Mouse (Mus musculus) cortical plate, adult 2 months (tissue): Measurements from ENCODE around the gene Trappc2l. TPM values are rescaled to one million over a fixed set of nuclear protein-coding genes. Genes with fewer than 3 reads are reported as not detected.
"Not testable (repeated sequence)": the region's sequence is repeated elsewhere in the genome, so short reads cannot be mapped to it uniquely, and the experiment has no call there.

ENCODE experiments used
- H3K27ac ChIP-seq: fragments of 200-500 bp; 2 replicates; pipeline ENCODE4 v1.5.1; 2012; ENCODE audit warnings: low read length, control low read depth, inconsistent platforms; ENCODE audit not compliant: insufficient read depth
- H3K4me1 ChIP-seq: fragments of 200-500 bp; 2 replicates; pipeline ENCODE4 v1.6.1; 2011; ENCODE audit warnings: low read length; ENCODE audit not compliant: control insufficient read depth, insufficient read depth
- H3K4me3 ChIP-seq: fragments of 200-500 bp; 2 replicates; pipeline ENCODE4 v1.5.1; 2011; ENCODE audit warnings: mild to moderate bottlenecking, low read length, control low read depth; ENCODE audit not compliant: insufficient read depth
- CTCF ChIP-seq: fragments of 200-500 bp; IDR thresholded peaks from 2 replicates; pipeline ENCODE4 v1.5.1; 2011; ENCODE audit warnings: mild to moderate bottlenecking, control low read depth, low read length; ENCODE audit not compliant: insufficient read depth; ENCODE audit errors: extremely low read depth
- POLR2A ChIP-seq: fragments of 200-500 bp; IDR thresholded peaks from 2 replicates; pipeline ENCODE4 v1.6.1; 2011; ENCODE audit warnings: mild to moderate bottlenecking, low read length, control low read depth; ENCODE audit not compliant: insufficient read depth; ENCODE audit errors: extremely low read depth
- polyA plus RNA-seq: library from polyadenylated mRNA; depleted of rRNA; stranded (reverse); fragments of >200 nt; gene quantifications from 2 replicates; pipeline ENCODE4 v1.2.3, GENCODE M21; 2012

Trappc2l gene
- polyA plus RNA-seq, 1 experiment, result 133 TPM

DNA sequence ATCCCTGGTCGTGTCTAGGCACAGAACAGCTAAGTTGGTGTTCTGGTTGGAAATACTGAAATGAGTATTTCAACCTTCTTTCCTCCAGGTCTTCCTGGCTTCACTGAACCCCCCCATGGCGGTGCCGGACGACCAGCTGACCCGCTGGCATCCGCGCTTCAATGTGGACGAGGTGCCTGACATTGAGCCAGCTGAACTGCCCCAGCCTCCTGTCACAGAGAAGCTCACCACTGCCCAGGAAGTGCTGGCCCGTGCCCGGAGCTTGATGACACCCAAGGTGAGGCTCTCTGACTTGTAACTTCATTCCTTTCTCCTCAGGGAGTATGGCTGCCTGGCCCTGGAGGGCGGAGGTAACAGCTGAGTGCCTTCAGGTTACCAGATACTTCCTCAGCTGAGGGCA, 40.3 kb upstream of the Trappc2l start:
- no peak for TF ChIP-seq CTCF
- no peak for TF ChIP-seq POLR2A
- no peak overlapping the region for H3K27ac ChIP-seq
- H3K4me1 ChIP-seq, result peaks cover 2% of the 10 kb centered on the region; the same call in 1 of the 2 replicates
- H3K4me3 ChIP-seq, result no peak overlapping the region

DNA sequence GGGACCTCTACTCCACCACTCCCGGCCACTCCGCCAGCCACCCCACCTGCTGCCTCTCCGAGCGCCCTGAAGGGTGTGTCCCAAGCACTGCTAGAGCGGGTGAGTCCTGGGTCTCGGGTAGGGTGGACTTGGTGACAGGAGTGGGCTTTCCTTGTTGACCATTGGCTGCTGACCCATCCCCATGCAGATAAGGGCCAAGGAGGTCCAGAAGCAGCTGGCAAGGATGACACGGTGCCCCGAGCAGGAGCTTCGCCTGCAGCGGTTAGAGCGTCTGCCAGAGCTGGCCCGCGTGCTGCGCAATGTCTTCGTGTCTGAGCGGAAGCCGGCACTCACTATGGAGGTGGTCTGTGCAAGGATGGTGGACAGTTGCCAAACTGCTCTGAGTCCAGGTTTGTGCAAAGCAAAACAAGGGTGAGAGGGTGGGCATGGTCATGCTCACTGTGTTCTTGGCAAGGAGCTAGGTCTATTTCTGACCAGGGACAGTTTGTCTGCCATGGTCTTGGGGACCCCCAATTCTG, 39.6 kb upstream of the Trappc2l start:
- H3K4me1 ChIP-seq, result peaks cover 2% of the 10 kb centered on the region; the same call in 1 of the 2 replicates

DNA sequence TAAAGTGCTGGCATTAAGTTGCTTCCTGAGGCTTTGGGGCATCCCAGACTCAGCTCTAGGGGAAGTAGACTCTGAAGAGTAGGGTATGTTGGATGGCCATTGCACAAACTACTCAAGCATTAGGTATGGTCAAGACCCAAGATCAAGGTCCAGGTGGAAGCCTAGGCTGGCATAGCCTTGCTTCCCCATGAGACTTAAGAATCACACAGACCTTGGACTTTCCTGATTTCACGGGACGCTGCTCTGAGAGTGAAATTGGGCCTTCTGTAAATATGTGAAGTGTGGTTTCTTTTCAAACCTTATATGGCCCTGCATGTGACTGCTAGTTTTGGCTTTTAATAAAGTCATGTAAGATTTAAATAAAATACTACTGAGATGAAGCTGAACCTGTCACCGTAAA, 38.7 kb upstream of the Trappc2l start:
- Histone ChIP-seq H3K4me3 (no peak overlapping the region), H3K4me1 (no peaks in the 10 kb centered on the region), H3K27ac (no peak overlapping the region)
- TF ChIP-seq POLR2A (no peak), CTCF (no peak)

More for the DNA sequence above, 39.6 kb upstream of the Trappc2l start:
- Histone ChIP-seq H3K27ac (no peak overlapping the region), H3K4me3 (no peak overlapping the region)
- TF ChIP-seq POLR2A (no peak), CTCF (no peak)

DNA sequence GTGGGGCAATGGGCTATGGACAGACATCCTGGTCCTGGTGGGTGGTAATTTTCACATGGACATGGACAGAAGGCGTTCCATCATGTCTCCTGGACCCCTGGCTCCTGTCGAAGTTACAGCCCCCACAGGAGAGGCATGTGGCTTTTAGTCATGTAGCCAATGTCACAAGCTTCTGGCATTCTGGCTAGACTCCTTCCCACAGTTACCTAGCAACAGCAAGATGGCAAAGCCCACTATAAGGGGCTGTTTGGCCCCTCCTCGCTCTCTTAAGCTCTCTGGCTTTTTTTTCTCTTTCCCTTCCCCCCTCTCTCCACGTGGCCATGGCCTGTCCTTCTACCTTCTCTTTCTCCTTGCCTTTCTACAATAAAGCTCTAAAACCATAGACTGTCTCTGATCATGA, 38.3 kb upstream of the Trappc2l start:
- not testable (repeated sequence) for H3K27ac ChIP-seq, H3K4me1 ChIP-seq

DNA sequence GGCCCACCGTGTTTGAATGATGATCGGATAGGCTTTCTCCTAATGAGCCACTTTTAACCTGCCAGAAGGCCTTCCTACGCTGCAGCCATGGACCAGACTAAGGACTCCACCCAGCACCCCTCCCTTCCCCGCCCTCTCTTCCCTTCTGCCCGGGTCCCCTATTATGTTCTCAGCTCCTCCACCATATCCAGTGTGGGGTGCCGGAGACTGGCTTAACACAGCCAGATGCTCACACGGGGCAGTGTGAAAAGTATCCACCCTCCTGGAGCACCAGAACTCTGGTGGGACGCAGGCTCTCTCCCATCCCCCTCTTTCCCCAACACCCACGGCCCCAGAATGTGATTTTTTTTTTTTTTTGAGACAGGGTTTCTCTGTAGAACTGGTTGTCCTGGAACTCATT, 37.9 kb upstream of the Trappc2l start:
- H3K27ac ChIP-seq, result no peak overlapping the region
- TF ChIP-seq CTCF, result no peak
- no peak for TF ChIP-seq POLR2A

More for the DNA sequence above, 38.3 kb upstream of the Trappc2l start:
- not testable (repeated sequence) for H3K4me3 ChIP-seq

DNA sequence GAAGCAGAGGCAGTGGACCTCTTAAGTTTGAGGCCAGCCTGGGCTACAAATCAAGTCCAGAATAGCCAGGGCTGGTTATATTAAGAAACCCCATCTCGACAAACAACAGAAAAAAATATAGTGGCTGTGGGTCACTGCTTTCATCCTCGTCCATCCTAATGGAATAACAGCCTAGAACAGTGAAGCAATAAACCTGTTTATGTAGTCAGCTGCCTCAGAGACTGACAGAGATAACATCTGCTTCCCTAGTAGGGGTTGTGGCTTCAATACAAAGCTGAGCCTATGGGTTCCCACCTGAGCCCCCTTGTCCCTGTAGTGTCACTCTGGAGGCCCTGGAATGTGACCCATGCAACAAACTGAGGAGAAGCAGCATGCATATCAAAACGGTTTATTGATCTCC, 37.2 kb upstream of the Trappc2l start:
- Histone ChIP-seq H3K4me1 (no peaks in the 10 kb centered on the region), H3K27ac (no peak overlapping the region), H3K4me3 (no peak overlapping the region)
- TF ChIP-seq POLR2A, result no peak
- TF ChIP-seq CTCF, result no peak

More for the DNA sequence above, 37.9 kb upstream of the Trappc2l start:
- Histone ChIP-seq H3K4me3 (no peak overlapping the region), H3K4me1 (no peaks in the 10 kb centered on the region)

DNA sequence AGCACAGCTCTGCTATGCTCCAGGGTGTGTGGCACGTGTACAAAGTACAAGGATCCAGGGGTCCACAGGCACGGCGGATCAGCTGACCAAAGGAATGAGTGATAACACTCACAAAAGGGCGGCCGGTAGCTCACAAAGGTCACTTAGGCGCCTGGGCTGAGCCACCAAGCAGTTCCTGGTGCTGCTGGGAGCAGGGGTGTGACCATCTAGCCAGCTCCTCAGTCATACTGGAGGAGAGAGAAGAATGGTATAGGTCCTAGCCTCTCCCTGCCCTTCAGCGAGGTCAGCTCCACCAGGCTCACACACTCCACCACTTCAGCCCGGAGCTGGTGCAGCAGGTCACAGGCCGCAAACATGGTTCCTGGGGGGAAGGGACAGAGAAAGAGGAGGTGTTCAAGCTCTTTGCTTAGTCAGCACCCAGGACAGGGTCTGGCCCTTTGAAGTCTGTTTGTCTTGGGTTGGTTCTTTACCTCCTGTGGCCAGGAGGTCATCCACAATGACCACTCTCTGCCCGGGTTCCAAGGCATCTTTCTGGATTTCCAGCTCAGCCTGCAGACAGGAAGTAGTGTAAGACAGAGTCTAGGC, 36.7 kb upstream of the Trappc2l start:
- TF ChIP-seq CTCF, result no peak
- TF ChIP-seq POLR2A, result no peak
- H3K4me3 ChIP-seq, result no peak overlapping the region
- no peaks in the 10 kb centered on the region for H3K4me1 ChIP-seq
- H3K27ac ChIP-seq, result no peak overlapping the region

DNA sequence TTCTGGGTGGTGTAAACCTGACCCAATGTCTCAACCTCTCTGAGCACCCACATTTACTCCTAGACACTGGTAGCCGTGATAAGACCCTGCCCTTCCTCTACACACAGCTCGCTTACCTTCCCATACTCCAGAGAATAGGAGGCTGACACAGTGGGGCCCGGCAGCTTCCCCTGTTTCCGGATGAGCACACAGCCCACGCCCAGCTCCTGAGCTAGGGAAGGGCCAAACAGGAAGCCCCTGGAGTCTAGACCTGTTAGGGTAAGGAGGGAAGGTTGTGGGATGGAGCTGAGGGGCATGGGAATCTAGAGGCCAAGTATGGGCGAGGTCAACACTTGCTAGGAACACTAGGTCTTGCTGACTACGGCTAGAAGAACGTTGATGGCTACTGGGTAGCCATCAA, 36.2 kb upstream of the Trappc2l start:
- TF ChIP-seq CTCF (no peak), POLR2A (no peak)
- no peaks in the 10 kb centered on the region for H3K4me1 ChIP-seq
- no peak overlapping the region for H3K27ac ChIP-seq
- H3K4me3 ChIP-seq, result peak overlapping the region; percentile 82

DNA sequence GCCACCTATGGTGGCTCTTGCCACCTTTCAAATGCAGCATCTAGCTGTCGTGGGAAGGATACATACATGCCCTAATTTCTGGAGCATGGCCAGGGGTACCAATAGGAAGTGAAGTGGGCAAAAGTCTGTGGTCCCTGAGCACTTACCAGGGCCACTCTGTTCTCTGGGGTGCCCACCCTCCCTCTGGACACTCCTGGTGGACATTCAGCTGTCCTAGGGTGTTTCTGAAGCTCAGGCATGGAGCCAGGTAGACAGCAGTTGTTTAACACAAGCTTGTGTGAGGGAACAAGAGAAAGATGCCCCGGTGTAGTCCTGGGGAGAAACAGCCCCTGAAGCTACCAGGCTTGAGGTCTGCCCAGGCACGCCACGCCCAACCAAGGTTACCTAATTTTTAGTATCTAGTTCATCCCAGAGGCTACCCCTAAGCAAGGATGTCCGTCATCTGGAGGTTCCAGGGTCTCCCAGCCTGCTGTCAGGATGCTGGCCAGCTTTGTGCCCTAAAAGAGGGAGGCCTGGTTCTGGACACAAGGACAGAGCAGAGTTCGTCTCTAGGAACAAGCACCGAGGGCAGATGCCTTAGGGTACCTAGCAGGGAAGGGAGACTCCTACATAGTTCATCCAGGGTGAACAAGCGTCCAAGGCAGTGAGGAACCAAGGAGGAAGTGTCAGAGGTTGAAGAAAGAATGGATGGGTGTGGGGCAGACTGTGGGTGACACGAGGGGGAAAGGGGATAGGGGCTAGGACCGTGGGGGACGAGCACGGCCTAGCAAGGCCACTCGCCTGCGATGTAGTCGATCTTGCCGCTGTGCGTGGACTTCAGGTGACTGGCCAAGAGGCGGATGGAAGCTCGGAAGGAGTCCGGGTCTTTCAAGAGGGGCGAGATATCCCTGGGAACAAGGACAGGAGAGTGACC, 35.4 kb upstream of the Trappc2l start:
- TF ChIP-seq POLR2A (no peak), CTCF (no peak)
- H3K4me3 ChIP-seq, result peak overlapping the region; percentile 82
- no peak overlapping the region for H3K27ac ChIP-seq
- H3K4me1 ChIP-seq, result no peaks in the 10 kb centered on the region

DNA sequence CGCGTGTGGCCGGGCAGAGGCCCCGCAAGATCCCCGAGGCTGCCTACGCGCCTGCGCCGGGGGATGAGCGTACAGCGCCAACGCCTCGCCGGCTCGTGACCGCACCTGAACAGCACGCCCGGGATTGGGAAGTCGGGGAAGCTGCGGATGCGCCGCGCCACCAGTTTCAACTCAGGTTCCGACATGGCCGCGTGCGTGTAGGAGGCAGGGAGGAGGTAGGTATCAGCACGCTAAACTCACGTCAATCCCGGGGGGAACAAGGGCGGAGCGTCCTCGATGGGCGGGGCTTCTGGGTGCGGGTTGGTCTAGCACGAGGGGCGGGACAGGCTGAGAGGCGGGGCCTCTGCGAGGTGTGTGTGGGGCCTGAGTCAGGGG, 34.8 kb upstream of the Trappc2l start, which contains the start of gene Aprt:
Gene Aprt, minus strand, starts transcription at position 262 of the 375 bp plus-strand sequence.
- H3K27ac ChIP-seq, result no peak within 1 kb of the TSS
- no peaks in the 10 kb centered on the region for H3K4me1 ChIP-seq
- TF ChIP-seq CTCF (no peak), POLR2A (peak; percentile 85; the same call in 1 of the 2 replicates)
- peak within 1 kb of the TSS; percentile 82 for H3K4me3 ChIP-seq
